ENCODE assay signal across 10 mouse cellular contexts in the genomic region with DNA sequence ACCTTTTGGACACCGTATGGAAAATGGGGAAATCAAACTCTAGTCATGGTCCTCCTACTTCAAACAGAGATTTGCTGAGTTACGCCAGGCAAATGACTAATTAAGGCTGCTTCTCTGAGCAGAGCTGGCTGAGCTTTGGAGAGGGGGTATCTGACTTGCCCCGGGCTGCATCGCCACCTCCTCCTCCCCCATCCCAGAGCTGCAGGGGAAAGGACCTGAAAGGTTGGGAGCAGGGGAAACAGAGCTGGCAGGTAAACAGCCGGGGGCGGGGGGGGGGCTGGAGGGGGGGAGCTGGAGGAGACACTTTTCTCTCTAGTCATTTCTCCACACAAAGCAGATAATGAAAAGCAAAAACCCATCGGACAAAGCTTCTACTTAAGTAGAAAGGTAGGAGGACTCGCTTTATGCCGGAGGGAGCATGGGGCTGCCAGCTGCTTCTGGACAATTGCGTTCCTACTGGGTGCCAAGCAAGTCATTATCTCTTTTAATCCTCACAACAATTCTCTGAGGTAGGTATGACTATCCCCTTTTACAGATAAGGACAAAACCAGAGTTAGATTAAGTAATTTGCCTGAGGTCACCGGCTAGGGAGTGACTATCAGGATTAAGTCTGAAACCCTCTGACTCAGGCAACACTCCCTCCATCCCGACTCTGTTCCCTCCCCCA. TPM values are rescaled to one million over a fixed set of nuclear protein-coding genes. Genes with fewer than 3 reads are reported as not detected.
A peak's percentile ranks its signal among the peaks of the same experiment; 100 is the strongest.
DNase-seq lines count a peak whose midpoint lies in the region; ATAC-seq and TF ChIP-seq lines count a peak whose summit lies in the region.
"Had no signal": no experiment of that assay in that cellular context is flagged by ENCODE, and none has a peak within 500 bp of the region (broad histone marks: within the 10 kb centered on the region; RNA-seq: fewer than 3 reads in every experiment).

No protein-coding gene starts in this region.

- under 1% methylated on average over 11 of the region's 12 CpGs for WGBS in forebrain, embryonic 13.5 days
- 2% methylated on average over 11 of the region's 12 CpGs for WGBS in limb, embryonic 12.5 days

- no peak for TF ChIP-seq CTCF in left cerebral cortex, adult 2 months (IDR thresholded peaks at IDR 0.05)

- ATAC-seq in forebrain, embryonic 13.5 days: no peak
- ATAC-seq in limb, embryonic 12.5 days (ENCODE audit: insufficient number of reproducible peaks, insufficient read depth, low FRiP score, low TSS enrichment, low read depth): no peak

- H3K4me2 ChIP-seq in forebrain, embryonic 13.5 days: peak overlapping the region; percentile 58
- H3K4me2 ChIP-seq in limb, embryonic 12.5 days: peak overlapping the region; percentile 56

- 0 out of 2 replicates have a peak overlapping the region, but pooled peaks have one; percentile 23 for H3K4me3 ChIP-seq in left cerebral cortex, adult 2 months
- H3K4me3 ChIP-seq in forebrain, embryonic 13.5 days: peak overlapping the region; percentile 27
- peak overlapping the region; percentile 31 for H3K4me3 ChIP-seq in limb, embryonic 12.5 days (replicated peaks)

- no peaks in the 10 kb centered on the region for H3K9me3 ChIP-seq in forebrain, embryonic 13.5 days (replicated peaks)
- H3K9me3 ChIP-seq in limb, embryonic 12.5 days: no peaks in the 10 kb centered on the region

- no peak for DNase-seq in left cerebral cortex, adult 2 months (ENCODE audit: extremely low spot score in 1 of 2, low spot score in 2 of 2)
- no peak for DNase-seq in left cerebral cortex, adult 11 months (ENCODE audit: low spot score)
- peak; percentile 32 for DNase-seq in retina, postnatal 1 day
- DNase-seq in layer of hippocampus, adult 9-11 months: no peak
- no peak for DNase-seq in left cerebral cortex, adult 9 months (ENCODE audit: low spot score in 2 of 2)
- DNase-seq in kidney, postnatal 14 days: no peak

- H3K4me1 ChIP-seq in forebrain, embryonic 13.5 days: peaks cover 16% of the 10 kb centered on the region
- H3K4me1 ChIP-seq in limb, embryonic 12.5 days (replicated peaks): peaks cover 10% of the 10 kb centered on the region

- intact Hi-C loops in left cerebral cortex, adult 2 months (cut with DNase I): no loop called here

- H3K36me3 ChIP-seq in forebrain, embryonic 13.5 days (ENCODE audit: poor library complexity, severe bottlenecking): no peaks in the 10 kb centered on the region
- H3K36me3 ChIP-seq in limb, embryonic 12.5 days: no peaks in the 10 kb centered on the region

- no peak overlapping the region for H3K27ac ChIP-seq in left cerebral cortex, adult 2 months
- H3K27ac ChIP-seq in forebrain, embryonic 13.5 days: no peak overlapping the region
- H3K27ac ChIP-seq in limb, embryonic 12.5 days: no peak overlapping the region

- peaks cover 34% of the 10 kb centered on the region for H3K27me3 ChIP-seq in forebrain, embryonic 13.5 days
- H3K27me3 ChIP-seq in limb, embryonic 12.5 days: peaks cover 37% of the 10 kb centered on the region

- no peak overlapping the region for H3K9ac ChIP-seq in forebrain, embryonic 13.5 days
- H3K9ac ChIP-seq in limb, embryonic 12.5 days (replicated peaks): no peak overlapping the region

RNA-seq across cellular contexts. Expression of gene Cfap299, which starts 35.9 kb away (rescaled TPM):
- under 1 TPM in 1 of 2 experiments, not detected in 1; 0.42 TPM for total RNA-seq in left cerebral cortex, adult 2 months (2021)
- 1.1 and 1.7 TPM in 2 replicates for polyA plus RNA-seq in forebrain, embryonic 13.5 days (2015; fragmentation: Nextera tagmentation; extraction: Ambion mirVana)
- 0.51 TPM in 1 of 2 replicates, not detected in the other for polyA plus RNA-seq in limb, embryonic 12.5 days (2016; fragmentation: Nextera tagmentation; extraction: Ambion mirVana)
- total RNA-seq: adrenal gland, postnatal 4 days; MEL had no signal

RNA-seq across cellular contexts. Expression of gene Fgf5, which starts 39.2 kb away (rescaled TPM):
- total RNA-seq in left cerebral cortex, adult 2 months (2021): 1 to 10 TPM; 3.3 to 4.1 TPM
- polyA plus RNA-seq in forebrain, embryonic 13.5 days (2015; fragmentation: Nextera tagmentation; extraction: Ambion mirVana): 0.57 and 0.74 TPM in 2 replicates
- 1.0 and 2.2 TPM in 2 replicates for polyA plus RNA-seq in limb, embryonic 12.5 days (2016; fragmentation: Nextera tagmentation; extraction: Ambion mirVana)
- total RNA-seq: MEL had no signal
